Mouse (Mus musculus) lung, embryonic 16.5 days (tissue): ENCODE results near the gene Rora. TPM values are rescaled to one million over a fixed set of nuclear protein-coding genes. Genes with fewer than 3 reads are reported as not detected.
A peak's percentile ranks its signal among the peaks of the same experiment; 100 is the strongest.

ENCODE experiments used
- ATAC-seq: fragments of 200-750 bp; cut with Nextera tagmentation; 2 replicates; pipeline ENCODE4 v1.8.0; 2017; ENCODE audit warnings: low read depth, mild to moderate bottlenecking, moderate library complexity
- H3K27ac ChIP-seq: fragments of 300-500 bp; sonication (generic); 2 replicates; pipeline ENCODE4 v1.5.1; 2014; ENCODE audit warnings: mild to moderate bottlenecking, control low read depth, low read length
- H3K27me3 ChIP-seq: fragments of 300-500 bp; sonication (generic); 2 replicates; pipeline ENCODE4 v1.6.1; 2014; ENCODE audit warnings: low read depth, low read length, mixed read lengths; ENCODE audit not compliant: control insufficient read depth, insufficient read depth
- H3K36me3 ChIP-seq: fragments of 300-500 bp; sonication (generic); 2 replicates; pipeline ENCODE4 v1.6.1; 2014; ENCODE audit warnings: low read length; ENCODE audit not compliant: control insufficient read depth, insufficient read depth
- H3K4me1 ChIP-seq: fragments of 300-500 bp; sonication (generic); replicated peaks from 2 replicates; pipeline ENCODE4 v1.6.1; 2014; ENCODE audit warnings: low read length, mixed read lengths; ENCODE audit not compliant: control insufficient read depth, insufficient read depth
- H3K4me2 ChIP-seq: fragments of 300-500 bp; sonication (generic); 2 replicates; pipeline ENCODE4 v1.6.1; 2014; ENCODE audit warnings: low read depth, low read length, control low read depth
- H3K4me3 ChIP-seq: fragments of 300-500 bp; sonication (generic); 2 replicates; pipeline ENCODE4 v1.5.1; 2014; ENCODE audit warnings: mild to moderate bottlenecking, low read length, control low read depth
- H3K9ac ChIP-seq: fragments of 300-500 bp; sonication (generic); 2 replicates; pipeline ENCODE4 v1.6.1; 2014; ENCODE audit warnings: low read length, control low read depth
- H3K9me3 ChIP-seq: fragments of 300-500 bp; sonication (generic); 2 replicates; pipeline ENCODE4 v1.6.1; 2016; ENCODE audit warnings: low read length; ENCODE audit not compliant: control insufficient read depth
- WGBS: fragments of 180-500 bp; shearing (Covaris S2); extraction: QIAGEN DNeasy Blood & Tissue Kit; methylation state at CpG from one replicate; pipeline ENCODE4 v1.1.7; 2014; 5-methylcytosine and 5-hydroxymethylcytosine counted together
- polyA plus RNA-seq: library from polyadenylated mRNA; unstranded; fragments of >200 nt; fragmentation: Nextera tagmentation; extraction: Ambion mirVana; gene quantifications from 2 replicates; pipeline ENCODE4 v1.2.1, GENCODE M21; 2015

Rora gene
- polyA plus RNA-seq, 1 experiment from 2014 or later, result 8.4 TPM

GRCm38 (mm10) chr9:68987290-68988042, 333.9 kb downstream of the Rora start:
- Histone ChIP-seq H3K9ac (no peak overlapping the region), H3K9me3 (no peaks in the 10 kb centered on the region), H3K4me1 (no peaks in the 10 kb centered on the region), H3K36me3 (no peaks in the 10 kb centered on the region), H3K4me2 (no peak overlapping the region), H3K27me3 (no peaks in the 10 kb centered on the region), H3K27ac (no peak overlapping the region), H3K4me3 (no peak overlapping the region)
- 84% methylated on average over 6 of the region's 6 CpGs for WGBS
- ATAC-seq, result no peak

DNA sequence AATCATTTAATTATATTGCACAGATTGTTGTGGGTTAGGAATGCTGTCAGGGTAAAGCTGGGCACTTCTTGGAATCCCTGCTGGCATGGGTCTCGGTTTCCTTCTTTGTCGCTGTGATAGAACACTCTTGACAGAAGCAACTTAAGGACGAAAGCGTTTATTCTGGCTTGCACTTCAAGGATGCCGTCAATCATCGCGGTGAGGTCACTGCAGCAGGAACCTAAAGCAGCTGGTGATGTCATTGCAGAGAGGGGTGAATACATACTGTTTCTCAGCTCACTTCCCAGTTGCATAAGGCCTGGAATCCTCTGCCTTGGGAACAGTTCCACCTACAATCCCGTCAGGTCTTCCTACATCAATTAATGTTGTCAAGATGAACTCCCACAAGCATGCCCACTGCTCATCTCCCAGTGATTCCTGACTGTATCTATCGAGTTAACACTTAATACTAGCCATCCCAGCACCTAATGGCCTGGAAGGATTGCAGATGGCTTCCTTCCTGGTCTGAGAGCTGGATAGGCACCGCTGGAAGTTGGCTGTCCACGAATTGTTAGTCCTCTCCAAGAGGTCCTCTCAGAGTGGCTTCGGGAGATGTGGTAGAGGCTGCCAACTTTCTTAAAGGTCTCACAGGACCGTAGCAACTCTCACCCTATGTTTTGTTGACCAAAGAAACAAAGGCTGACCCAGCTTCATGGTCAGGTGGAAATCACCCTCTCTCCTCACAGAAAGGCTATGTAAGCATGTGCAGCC, 334.8 kb downstream of the Rora start:
- Histone ChIP-seq H3K4me1 (no peaks in the 10 kb centered on the region), H3K9me3 (no peaks in the 10 kb centered on the region), H3K36me3 (no peaks in the 10 kb centered on the region), H3K4me3 (no peak overlapping the region), H3K27ac (no peak overlapping the region), H3K27me3 (no peaks in the 10 kb centered on the region), H3K9ac (no peak overlapping the region), H3K4me2 (no peak overlapping the region)
- WGBS, result 55% methylated on average over 13 of the region's 13 CpGs
- ATAC-seq, result peak; percentile 47; the same call in 1 of the 2 replicates

- Histone ChIP-seq H3K4me2 (no peak overlapping the region), H3K27ac (no peak overlapping the region), H3K4me1 (no peaks in the 10 kb centered on the region), H3K9ac (no peak overlapping the region), H3K27me3 (no peaks in the 10 kb centered on the region), H3K36me3 (no peaks in the 10 kb centered on the region), H3K9me3 (no peaks in the 10 kb centered on the region), H3K4me3 (no peak overlapping the region)
- ATAC-seq, result no peak
- 59% methylated on average over 7 of the region's 7 CpGs for WGBS
Measured at GRCm38 (mm10) chr9:68989885-68990449, 336.4 kb downstream of the Rora start.

- 58% methylated on average over 2 of the region's 2 CpGs for WGBS
- no peak overlapping the region for H3K4me3 ChIP-seq
- H3K4me1 ChIP-seq, result no peaks in the 10 kb centered on the region
- no peaks in the 10 kb centered on the region for H3K36me3 ChIP-seq
- H3K9ac ChIP-seq, result no peak overlapping the region
- H3K4me2 ChIP-seq, result no peak overlapping the region
- no peak for ATAC-seq
- H3K27ac ChIP-seq, result no peak overlapping the region
- H3K9me3 ChIP-seq, result 0 out of 2 replicates have a peak, but pooled peaks cover 2% of the 10 kb centered on the region
- H3K27me3 ChIP-seq, result no peaks in the 10 kb centered on the region
Measured at GRCm38 (mm10) chr9:68993881-68994280, 340.3 kb downstream of the Rora start.

DNA sequence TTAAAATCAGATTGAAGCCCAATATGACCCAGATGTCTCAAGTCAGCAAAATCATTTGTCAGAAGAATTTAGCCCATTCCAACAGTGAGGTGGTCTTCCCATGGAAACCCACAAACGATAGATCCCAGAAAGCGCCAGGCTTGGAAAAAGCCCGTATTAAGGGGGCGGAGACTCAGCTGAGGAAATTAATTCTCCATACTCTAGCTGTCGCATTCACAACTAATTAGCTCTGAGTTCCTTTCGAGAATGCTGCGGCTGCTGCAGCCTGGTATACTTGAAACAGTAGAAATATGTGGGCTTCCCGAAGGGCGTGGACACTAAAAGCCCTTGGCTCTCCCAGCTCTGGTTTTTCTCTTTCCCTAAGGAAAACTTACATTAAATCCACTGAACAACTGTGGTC, 345.4 kb downstream of the Rora start:
- no peak overlapping the region for H3K9ac ChIP-seq
- no peak overlapping the region for H3K27ac ChIP-seq
- WGBS, result 87% methylated on average over 9 of the region's 9 CpGs
- no peaks in the 10 kb centered on the region for H3K4me1 ChIP-seq
- H3K27me3 ChIP-seq, result no peaks in the 10 kb centered on the region
- H3K9me3 ChIP-seq, result 0 out of 2 replicates have a peak, but pooled peaks cover 2% of the 10 kb centered on the region
- ATAC-seq, result no peak
- no peak overlapping the region for H3K4me2 ChIP-seq
- H3K4me3 ChIP-seq, result no peak overlapping the region
- no peaks in the 10 kb centered on the region for H3K36me3 ChIP-seq

GRCm38 (mm10) chr9:69004514-69004913, 350.9 kb downstream of the Rora start:
- no peak for ATAC-seq
- Histone ChIP-seq H3K4me1 (0 out of 2 replicates have a peak, but pooled peaks cover 3% of the 10 kb centered on the region), H3K9me3 (no peaks in the 10 kb centered on the region), H3K27ac (no peak overlapping the region), H3K9ac (no peak overlapping the region), H3K4me2 (no peak overlapping the region), H3K27me3 (no peaks in the 10 kb centered on the region), H3K4me3 (no peak overlapping the region), H3K36me3 (no peaks in the 10 kb centered on the region)
- WGBS, result 45% methylated on average over 9 of the region's 9 CpGs

DNA sequence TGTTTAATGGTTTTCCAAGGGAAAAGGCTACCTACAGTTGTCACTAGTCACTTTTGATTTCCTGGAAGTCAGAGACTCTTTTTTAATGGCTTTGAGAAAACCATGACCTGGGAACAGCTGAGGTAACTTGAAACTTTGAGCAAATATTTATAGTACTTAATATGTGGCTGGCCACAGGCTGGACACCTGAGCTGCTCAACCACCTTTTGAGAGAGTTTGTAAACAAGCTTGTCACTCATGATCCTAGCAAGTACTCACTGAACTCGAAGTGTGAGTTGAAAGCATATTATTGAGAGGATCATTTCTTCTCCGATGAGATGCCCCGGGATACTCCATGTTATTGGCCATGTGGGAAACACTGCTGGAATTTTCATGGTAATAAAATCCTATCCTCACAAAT, 353.1 kb downstream of the Rora start:
- peaks cover 11% of the 10 kb centered on the region; the same call in 1 of the 2 replicates for H3K4me1 ChIP-seq
- ATAC-seq, result no peak

DNA sequence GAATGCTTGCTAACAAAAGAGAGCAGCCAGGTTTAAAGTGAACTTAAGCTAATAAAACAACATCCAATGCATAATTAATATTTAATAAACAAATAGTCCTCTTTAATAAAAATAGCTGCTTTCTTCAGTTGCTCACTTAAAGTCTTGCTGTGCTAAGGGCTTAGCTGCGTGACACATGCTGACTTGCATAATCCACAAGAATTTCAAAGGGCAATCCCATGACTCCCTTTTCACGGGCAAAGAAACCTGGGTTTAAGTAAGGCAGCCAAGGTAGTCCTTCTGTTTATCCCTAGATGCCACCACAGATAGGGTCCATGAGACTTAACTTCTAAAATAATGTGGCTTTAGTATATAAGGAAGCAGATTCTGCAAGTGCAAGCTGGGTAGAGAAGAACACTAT, 355.1 kb downstream of the Rora start:
- ATAC-seq, result no peak
- no peaks in the 10 kb centered on the region for H3K9me3 ChIP-seq
- H3K9ac ChIP-seq, result no peak overlapping the region
- WGBS, result 68% methylated on average over 2 of the region's 2 CpGs
- no peaks in the 10 kb centered on the region for H3K36me3 ChIP-seq
- H3K4me3 ChIP-seq, result no peak overlapping the region
- H3K4me2 ChIP-seq, result no peak overlapping the region
- H3K27me3 ChIP-seq, result no peaks in the 10 kb centered on the region
- H3K4me1 ChIP-seq, result peaks cover 11% of the 10 kb centered on the region; the same call in 1 of the 2 replicates
- no peak overlapping the region for H3K27ac ChIP-seq

More for the DNA sequence above, 353.1 kb downstream of the Rora start:
- Histone ChIP-seq H3K36me3 (no peaks in the 10 kb centered on the region), H3K9me3 (no peaks in the 10 kb centered on the region), H3K4me2 (no peak overlapping the region), H3K9ac (no peak overlapping the region), H3K27me3 (no peaks in the 10 kb centered on the region), H3K27ac (no peak overlapping the region), H3K4me3 (no peak overlapping the region)
- 42% methylated on average over 3 of the region's 3 CpGs for WGBS

- H3K27ac ChIP-seq, result no peak overlapping the region
- no peak overlapping the region for H3K4me2 ChIP-seq
- H3K9me3 ChIP-seq, result no peaks in the 10 kb centered on the region
- H3K4me1 ChIP-seq, result peaks cover 8% of the 10 kb centered on the region; the same call in 1 of the 2 replicates
- 29% methylated on average over 5 of the region's 5 CpGs for WGBS
- H3K9ac ChIP-seq, result no peak overlapping the region
- no peaks in the 10 kb centered on the region for H3K36me3 ChIP-seq
- ATAC-seq, result no peak; the same call in 1 of the 2 replicates
- no peaks in the 10 kb centered on the region for H3K27me3 ChIP-seq
- no peak overlapping the region for H3K4me3 ChIP-seq
Measured at GRCm38 (mm10) chr9:69010886-69011285, 357.3 kb downstream of the Rora start.
